Mouse (Mus musculus): ENCODE results near the gene Bicd1. TPM values are rescaled to one million over a fixed set of nuclear protein-coding genes. Genes with fewer than 3 reads are reported as not detected.
A peak's percentile ranks its signal among the peaks of the same experiment; 100 is the strongest.

The Bicd1 gene
- total RNA-seq, 2 experiments from 2014 or later = 7.9 to 10.3 TPM

DNA sequence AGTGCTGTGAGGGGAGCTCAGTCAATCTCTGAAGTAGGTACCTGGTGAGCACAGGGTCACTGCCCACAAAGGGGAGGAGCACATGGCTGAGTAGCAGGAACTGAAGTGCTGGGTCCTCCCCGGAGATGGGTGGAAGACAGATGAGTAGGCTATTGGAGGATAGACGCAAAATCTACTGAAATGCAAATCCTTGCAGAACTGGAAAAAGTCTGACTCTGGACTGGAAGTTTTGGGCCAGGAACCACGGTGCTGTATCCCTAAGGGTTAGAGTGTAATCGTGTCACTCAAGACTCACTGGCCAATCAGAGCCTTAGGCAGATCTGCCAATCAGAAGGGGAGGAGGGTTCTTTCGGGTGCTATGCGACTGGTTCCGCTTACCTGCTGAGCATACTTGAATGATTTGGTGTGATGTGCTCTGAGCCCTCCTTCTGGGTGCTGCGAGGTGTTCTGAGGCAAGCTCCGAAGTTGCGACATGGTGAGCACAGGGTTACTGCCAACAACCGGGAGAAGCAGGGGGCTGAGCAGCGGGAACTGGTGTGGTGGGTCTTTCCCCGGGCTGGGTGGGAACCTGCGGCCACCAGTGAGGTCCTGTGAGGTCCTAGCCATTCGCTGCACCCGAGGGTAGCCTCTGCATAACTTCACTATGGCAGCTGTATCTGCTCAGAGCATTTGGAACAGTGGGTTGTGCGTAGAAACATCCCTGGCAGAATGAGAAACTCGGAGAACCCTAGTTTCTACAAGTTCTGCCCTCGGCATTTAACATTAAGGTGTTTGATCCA lies 157.2 kb downstream of the Bicd1 start:
- DNase-seq (ENCODE audit: low spot score in 2 of 2) = peak; percentile 8 to 14

DNA sequence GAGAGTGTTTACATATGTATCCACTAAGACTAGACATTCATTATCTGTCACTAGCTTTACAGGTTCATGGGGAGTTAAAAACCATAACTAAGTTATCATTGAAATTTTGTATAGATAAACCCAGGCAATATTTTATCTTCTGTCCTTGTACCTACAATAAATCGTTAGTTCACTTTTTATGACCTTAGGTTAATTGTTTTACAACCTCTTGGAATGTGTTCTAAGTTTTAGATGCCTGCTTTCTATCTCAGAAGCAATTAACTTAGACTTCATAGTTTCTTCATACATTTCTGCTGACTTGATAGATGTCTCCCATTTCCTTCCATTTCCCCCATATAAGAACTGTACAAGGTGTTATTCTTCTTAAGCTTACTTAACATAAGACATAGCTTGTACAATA lies 158.5 kb downstream of the Bicd1 start:
- DNase-seq (ENCODE audit: low spot score in 2 of 2) = no peak

DNA sequence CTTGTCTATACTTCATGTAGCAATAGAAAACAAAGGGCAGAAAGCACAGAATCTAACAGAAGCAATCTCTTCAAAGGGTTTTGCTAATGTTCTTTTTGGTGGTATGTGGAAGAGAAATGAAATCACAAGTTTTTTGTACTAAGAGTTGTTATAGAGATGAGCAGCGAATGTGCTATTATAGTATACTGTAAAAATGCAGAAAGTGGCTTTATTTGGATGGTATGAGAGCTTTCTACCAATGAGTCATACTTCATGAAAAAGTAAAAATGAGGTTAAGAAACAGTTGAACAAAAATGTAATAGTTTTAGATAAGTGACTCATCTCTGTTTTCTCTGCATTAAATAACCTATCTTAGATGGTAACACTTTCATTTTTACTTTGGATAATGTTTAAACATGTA lies 165.6 kb downstream of the Bicd1 start:
- no peak for DNase-seq (ENCODE audit: low spot score in 2 of 2)

DNA sequence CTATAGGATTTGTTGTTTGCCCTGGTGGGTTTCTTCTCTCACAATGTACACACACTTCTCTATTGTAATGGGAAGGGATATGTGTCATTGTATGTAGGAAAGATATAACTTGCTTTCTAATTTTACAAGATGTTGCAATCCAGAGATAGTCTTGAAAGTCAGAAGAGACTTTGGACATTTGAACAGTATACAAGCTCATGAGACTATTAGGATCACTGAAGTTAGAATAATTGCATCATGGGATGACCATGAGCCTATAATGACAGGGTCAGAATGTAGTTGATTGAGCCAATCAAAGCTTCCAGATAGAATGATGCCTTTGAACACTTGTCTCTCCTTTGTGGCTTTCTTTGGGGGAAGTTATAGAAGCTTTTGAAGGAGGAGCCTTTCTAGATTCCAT lies 171.4 kb downstream of the Bicd1 start:
- no peak for DNase-seq (ENCODE audit: low spot score in 2 of 2)

DNA sequence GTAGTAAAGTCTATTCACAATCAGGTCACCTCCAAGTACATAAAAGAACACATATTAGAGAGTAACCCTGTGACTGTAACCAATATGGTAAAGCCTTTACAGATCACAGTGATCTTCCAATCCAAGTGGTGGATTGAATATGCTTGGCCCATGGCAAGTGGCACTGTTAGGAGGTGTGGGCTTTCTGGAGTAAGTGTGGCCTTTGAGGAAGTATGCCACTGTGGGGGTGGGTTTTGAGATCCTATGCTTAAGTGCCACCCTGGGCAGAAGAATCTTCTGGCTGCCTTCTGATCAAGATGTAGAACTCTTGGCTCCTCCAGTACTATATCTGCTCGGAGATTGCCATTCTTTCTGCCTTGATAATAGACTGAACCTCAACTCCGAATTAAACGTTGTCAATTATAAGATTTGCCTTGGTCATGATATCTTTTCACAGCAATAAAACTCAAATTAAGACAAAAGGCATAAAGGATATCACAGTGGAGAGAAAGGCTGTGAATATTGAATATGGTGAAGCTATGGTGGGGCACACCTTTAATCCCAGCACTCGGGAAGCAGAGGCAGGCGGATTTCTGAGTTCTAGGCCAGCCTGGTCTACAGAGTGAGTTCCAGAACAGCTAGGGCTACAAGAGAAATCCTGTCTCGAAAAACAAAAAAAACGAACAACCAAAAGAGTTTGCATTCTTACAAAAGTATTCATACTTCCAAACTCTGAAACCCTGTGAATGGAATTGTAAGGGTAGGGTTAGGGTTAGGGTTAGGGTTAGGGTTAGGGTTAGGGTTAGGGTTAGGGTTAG lies 177.2 kb downstream of the Bicd1 start:
- no peak for DNase-seq (ENCODE audit: low spot score in 2 of 2)

Small RNAs within 50 kb of the gene (microRNA-seq; reads per million reads assigned to microRNA genes)
- not detected for gene Gm24307

Other genes starting within 250 kb of the Bicd1 start
- 10 to 100 TPM; 23.4 to 24.0 TPM for gene Amn1, start 220.2 kb upstream of the Bicd1 start, total RNA-seq (2021)
- gene Resf1, start 99.5 kb upstream of the Bicd1 start, total RNA-seq (2021) = 10 to 100 TPM; 45.0 to 49.8 TPM